Mouse (Mus musculus) embryonic fibroblast, embryonic 13.5 days (primary cell): ENCODE results near the gene Lrrc45.

Experiments
- CTCF ChIP-seq: IDR thresholded peaks from 2 replicates; pipeline ENCODE4 v1.5.1; 2011; ENCODE audit warnings: mild to moderate bottlenecking, control low read depth, low read length, moderate library complexity, borderline replicate concordance; ENCODE audit not compliant: insufficient read depth
- POLR2A ChIP-seq: IDR thresholded peaks from 2 replicates; pipeline ENCODE4 v1.6.1; 2011; ENCODE audit warnings: low read depth, mild to moderate bottlenecking, control low read depth, low read length, moderate library complexity

GRCm38 (mm10) chr11:120731395-120731794 lies 17.7 kb downstream of the Lrrc45 start:
- TF ChIP-seq POLR2A (no peak; the same call in 1 of the 2 replicates), CTCF (no peak)
